Mouse (Mus musculus): ENCODE measurements at regions not wholly inside any gene's neighbourhood (a gene's known extent, or its start where the extent isn't known, plus 50 kb on each side); places are given as distances from the start of the nearest gene placed in this dataset.

DNA sequence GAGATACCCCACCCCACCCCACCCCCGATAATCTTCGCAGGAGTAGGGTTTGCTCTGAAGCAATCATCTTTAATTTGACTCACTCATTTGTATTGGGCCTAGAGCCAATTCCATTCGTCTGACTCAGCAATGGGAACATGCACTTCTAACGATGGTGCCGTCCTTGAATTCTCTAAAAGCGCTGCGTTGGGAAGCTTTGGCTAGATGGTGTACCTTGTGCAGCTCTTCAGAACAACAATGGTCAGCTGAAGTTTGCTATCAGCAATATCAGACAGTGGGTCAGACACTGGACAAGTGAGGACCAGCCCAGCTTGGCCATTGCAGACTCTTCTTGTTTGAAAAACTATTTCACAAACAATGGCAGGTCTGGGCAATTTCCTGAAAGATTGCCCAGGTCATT, 440.1 kb upstream of the Slc30a5 start:
- H3K36me3 ChIP-seq (ENCODE audit: control insufficient read depth, insufficient read depth), result no peaks in the 10 kb centered on the region
- no peak for TF ChIP-seq CTCF (IDR thresholded peaks at IDR 0.05; ENCODE audit: low read depth)
- H3K9me3 ChIP-seq (ENCODE audit: control insufficient read depth), result no peaks in the 10 kb centered on the region
- H3K4me2 ChIP-seq (replicated peaks; ENCODE audit: low read depth), result no peak overlapping the region
- no peak for ATAC-seq
- no peak overlapping the region for H3K4me3 ChIP-seq (ENCODE audit: low read depth, low read length)
- H3K9ac ChIP-seq (ENCODE audit: low read depth, low read length), result no peak overlapping the region
- H3K4me1 ChIP-seq (replicated peaks; ENCODE audit: control insufficient read depth, insufficient read depth, low read length), result 0 out of 2 replicates have a peak, but pooled peaks cover 3% of the 10 kb centered on the region
- no peak overlapping the region for H3K27ac ChIP-seq (ENCODE audit: low read depth, low read length)
- 86% methylated on average over 7 of the region's 7 CpGs for WGBS
- H3K27me3 ChIP-seq (replicated peaks; ENCODE audit: control insufficient read depth, insufficient read depth, low read length), result no peaks in the 10 kb centered on the region

GRCm38 (mm10) chr13:101253698-101254468, 420.7 kb upstream of the Slc30a5 start:
- no peak overlapping the region for H3K9ac ChIP-seq (ENCODE audit: low read depth, low read length)
- no peaks in the 10 kb centered on the region for H3K4me1 ChIP-seq (replicated peaks; ENCODE audit: control insufficient read depth, insufficient read depth, low read length)
- no peak overlapping the region for H3K4me3 ChIP-seq (ENCODE audit: low read depth, low read length)
- no peaks in the 10 kb centered on the region for H3K27me3 ChIP-seq (replicated peaks; ENCODE audit: control insufficient read depth, insufficient read depth, low read length)
- H3K9me3 ChIP-seq (ENCODE audit: control insufficient read depth), result no peaks in the 10 kb centered on the region
- no peak for ATAC-seq
- no peak for TF ChIP-seq CTCF (IDR thresholded peaks at IDR 0.05; ENCODE audit: low read depth)
- no peak overlapping the region for H3K27ac ChIP-seq (ENCODE audit: low read depth, low read length)
- H3K4me2 ChIP-seq (replicated peaks; ENCODE audit: low read depth), result no peak overlapping the region
- 63% methylated on average over 5 of the region's 5 CpGs for WGBS
- no peaks in the 10 kb centered on the region for H3K36me3 ChIP-seq (ENCODE audit: control insufficient read depth, insufficient read depth)

DNA sequence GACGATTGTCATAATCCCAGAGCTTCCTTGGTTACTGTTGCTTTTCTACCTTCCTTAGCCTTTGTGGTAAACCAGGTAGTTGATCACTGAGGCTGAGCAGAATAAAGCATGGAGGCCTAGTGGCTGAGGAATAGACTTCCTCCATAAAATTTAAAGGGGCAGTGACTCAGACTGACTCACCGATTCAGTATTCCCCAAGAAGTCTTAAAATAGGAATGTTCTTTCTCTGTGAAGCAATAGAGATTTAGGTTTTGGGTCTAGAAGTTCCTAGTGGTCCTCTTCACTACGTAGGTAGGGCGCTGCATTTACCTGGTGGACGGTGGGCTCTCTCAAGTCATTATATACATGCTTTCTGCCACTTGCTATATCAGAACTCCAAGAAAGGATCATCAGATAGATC, 416.1 kb upstream of the Slc30a5 start:
- Histone ChIP-seq H3K4me1 (replicated peaks; ENCODE audit: control insufficient read depth, insufficient read depth, low read length) (no peaks in the 10 kb centered on the region), H3K9ac (ENCODE audit: low read depth, low read length) (no peak overlapping the region), H3K9me3 (ENCODE audit: control insufficient read depth) (no peaks in the 10 kb centered on the region), H3K4me2 (replicated peaks; ENCODE audit: low read depth) (no peak overlapping the region), H3K27me3 (replicated peaks; ENCODE audit: control insufficient read depth, insufficient read depth, low read length) (no peaks in the 10 kb centered on the region), H3K27ac (ENCODE audit: low read depth, low read length) (no peak overlapping the region), H3K36me3 (ENCODE audit: control insufficient read depth, insufficient read depth) (no peaks in the 10 kb centered on the region), H3K4me3 (ENCODE audit: low read depth, low read length) (no peak overlapping the region)
- no peak for ATAC-seq
- WGBS, result 90% methylated on average over 5 of the region's 5 CpGs
- TF ChIP-seq CTCF (IDR thresholded peaks at IDR 0.05; ENCODE audit: low read depth), result no peak

- no peaks in the 10 kb centered on the region for H3K27me3 ChIP-seq (replicated peaks; ENCODE audit: control insufficient read depth, insufficient read depth, low read length)
- H3K9ac ChIP-seq (ENCODE audit: low read depth, low read length), result no peak overlapping the region
- H3K9me3 ChIP-seq (ENCODE audit: control insufficient read depth), result no peaks in the 10 kb centered on the region
- H3K4me3 ChIP-seq (ENCODE audit: low read depth, low read length), result no peak overlapping the region
- H3K36me3 ChIP-seq (ENCODE audit: control insufficient read depth, insufficient read depth), result no peaks in the 10 kb centered on the region
- TF ChIP-seq CTCF (IDR thresholded peaks at IDR 0.05; ENCODE audit: low read depth), result no peak
- no peak for ATAC-seq
- WGBS, result 83% methylated on average over 3 of the region's 3 CpGs
- no peaks in the 10 kb centered on the region for H3K4me1 ChIP-seq (replicated peaks; ENCODE audit: control insufficient read depth, insufficient read depth, low read length)
- H3K27ac ChIP-seq (ENCODE audit: low read depth, low read length), result no peak overlapping the region
- H3K4me2 ChIP-seq (replicated peaks; ENCODE audit: low read depth), result no peak overlapping the region
Measured at GRCm38 (mm10) chr13:101244326-101244725, 411.1 kb upstream of the Slc30a5 start.

DNA sequence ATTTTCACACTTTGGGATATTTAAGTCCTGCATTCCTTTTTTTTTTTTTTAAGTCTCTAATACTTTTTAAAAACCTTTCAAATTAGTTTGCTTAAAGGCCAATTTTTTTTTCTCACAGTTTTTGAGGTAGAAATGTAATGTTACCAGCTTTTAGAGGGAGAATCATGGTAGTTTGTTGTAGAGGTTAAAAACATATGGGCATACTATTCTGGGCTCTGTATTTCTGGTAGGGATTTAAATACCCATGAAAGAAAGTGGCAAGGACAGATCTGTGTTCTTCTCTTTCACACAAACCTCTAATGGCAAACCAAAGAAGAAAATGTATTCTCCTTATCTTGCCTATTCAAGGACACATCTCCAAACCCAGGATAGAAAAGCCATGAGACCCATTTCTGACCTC, 405.6 kb upstream of the Slc30a5 start:
- H3K9me3 ChIP-seq (ENCODE audit: control insufficient read depth), result no peaks in the 10 kb centered on the region
- no peak overlapping the region for H3K4me3 ChIP-seq (ENCODE audit: low read depth, low read length)
- no peak overlapping the region for H3K9ac ChIP-seq (ENCODE audit: low read depth, low read length)
- H3K4me1 ChIP-seq (replicated peaks; ENCODE audit: control insufficient read depth, insufficient read depth, low read length), result no peaks in the 10 kb centered on the region
- no peaks in the 10 kb centered on the region for H3K36me3 ChIP-seq (ENCODE audit: control insufficient read depth, insufficient read depth)
- H3K27me3 ChIP-seq (replicated peaks; ENCODE audit: control insufficient read depth, insufficient read depth, low read length), result no peaks in the 10 kb centered on the region
- no peak overlapping the region for H3K4me2 ChIP-seq (replicated peaks; ENCODE audit: low read depth)
- ATAC-seq, result no peak
- no peak overlapping the region for H3K27ac ChIP-seq (ENCODE audit: low read depth, low read length)
- TF ChIP-seq CTCF (IDR thresholded peaks at IDR 0.05; ENCODE audit: low read depth), result no peak

GRCm38 (mm10) chr13:101237035-101237434, 403.8 kb upstream of the Slc30a5 start:
- Histone ChIP-seq H3K36me3 (ENCODE audit: control insufficient read depth, insufficient read depth) (no peaks in the 10 kb centered on the region), H3K9ac (ENCODE audit: low read depth, low read length) (no peak overlapping the region), H3K4me1 (replicated peaks; ENCODE audit: control insufficient read depth, insufficient read depth, low read length) (no peaks in the 10 kb centered on the region), H3K27ac (ENCODE audit: low read depth, low read length) (no peak overlapping the region), H3K4me3 (ENCODE audit: low read depth, low read length) (no peak overlapping the region), H3K27me3 (replicated peaks; ENCODE audit: control insufficient read depth, insufficient read depth, low read length) (no peaks in the 10 kb centered on the region), H3K9me3 (ENCODE audit: control insufficient read depth) (no peaks in the 10 kb centered on the region), H3K4me2 (replicated peaks; ENCODE audit: low read depth) (no peak overlapping the region)
- no peak for ATAC-seq
- WGBS, result 81% methylated on average over 10 of the region's 10 CpGs
- TF ChIP-seq CTCF (IDR thresholded peaks at IDR 0.05; ENCODE audit: low read depth), result no peak

Measured in intestine, postnatal 0 days (tissue).